8 mouse cellular contexts compared by ENCODE assay signal in the genomic region with DNA sequence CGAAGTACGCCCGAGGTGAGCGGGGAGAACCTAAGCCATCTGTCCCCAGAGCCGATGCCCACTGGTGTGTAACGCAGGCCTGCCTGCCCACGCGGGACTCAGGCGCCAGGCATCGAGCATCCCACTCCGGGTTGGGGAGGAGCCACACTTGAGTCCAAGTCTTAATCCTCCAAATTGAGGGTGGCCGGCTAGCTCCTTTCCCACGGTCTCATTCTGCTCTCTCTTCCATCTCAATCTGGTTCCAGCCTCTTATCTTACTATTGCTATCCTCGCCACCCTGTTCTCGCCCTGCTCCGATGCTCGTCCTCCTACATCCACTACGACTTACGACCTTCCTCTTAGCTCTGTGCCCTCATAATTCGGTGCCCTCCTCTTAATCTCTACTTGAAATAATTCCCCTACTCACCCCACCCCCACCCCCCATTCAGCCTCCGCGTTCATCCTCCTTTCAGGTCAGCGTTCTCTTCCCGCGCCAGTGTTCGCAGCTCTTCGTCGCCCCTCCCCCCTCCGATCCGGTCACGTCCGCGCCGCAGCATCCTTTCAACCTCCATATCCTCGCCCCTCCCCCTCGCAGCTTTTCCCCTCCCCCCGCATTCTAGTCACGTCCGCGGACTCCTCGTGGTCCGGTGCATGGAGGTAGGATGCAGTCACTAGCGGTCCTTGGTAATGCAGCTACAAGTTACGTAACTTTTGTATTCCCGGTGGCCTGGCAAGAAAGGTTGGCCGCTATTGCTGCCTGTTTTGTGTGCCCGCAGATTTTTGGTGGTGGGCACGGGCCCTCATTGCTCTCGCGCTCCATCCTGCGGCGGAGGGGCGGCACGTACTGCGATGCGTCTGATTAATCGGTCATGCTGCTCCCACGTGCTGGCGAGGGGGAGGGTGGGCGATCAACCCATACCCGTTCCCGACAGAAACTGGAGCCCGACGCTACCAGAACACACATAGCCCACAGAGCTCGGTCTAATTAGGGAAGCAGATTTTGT. TPM values are rescaled to one million over a fixed set of nuclear protein-coding genes. Genes with fewer than 3 reads are reported as not detected.
DNase-seq lines count a peak whose midpoint lies in the region; ATAC-seq and TF ChIP-seq lines count a peak whose summit lies in the region.

No protein-coding gene starts in this region.

- under 1% methylated on average over 64 of the region's 65 CpGs for WGBS in embryonic facial prominence, embryonic 11.5 days
- 1% methylated on average over 64 of the region's 65 CpGs for WGBS in kidney, adult 2 months
- WGBS in limb, embryonic 15.5 days, result under 1% methylated on average over 65 of the region's 65 CpGs
- under 1% methylated on average over 64 of the region's 65 CpGs for WGBS in midbrain, embryonic 16.5 days

- H3K9ac ChIP-seq in embryonic facial prominence, embryonic 11.5 days (replicated peaks; ENCODE audit: low read length), result peak overlapping the region; percentile 78
- peak overlapping the region; percentile 75 for H3K9ac ChIP-seq in limb, embryonic 15.5 days
- peak overlapping the region; percentile 90 for H3K9ac ChIP-seq in midbrain, embryonic 16.5 days (ENCODE audit: low read depth, low read length)

- H3K4me1 ChIP-seq in embryonic facial prominence, embryonic 11.5 days (ENCODE audit: control insufficient read depth, insufficient read depth, low read length), result peaks cover 2% of the 10 kb centered on the region; the same call in 1 of the 2 replicates
- peaks cover 18% of the 10 kb centered on the region for H3K4me1 ChIP-seq in kidney, adult 2 months (ENCODE audit: control insufficient read depth, insufficient read depth, low read length)
- H3K4me1 ChIP-seq in limb, embryonic 15.5 days, result peaks cover 41% of the 10 kb centered on the region
- H3K4me1 ChIP-seq in midbrain, embryonic 16.5 days (ENCODE audit: control insufficient read depth, insufficient read depth, low read length), result peaks cover 38% of the 10 kb centered on the region

- peak overlapping the region; percentile 81 for H3K4me2 ChIP-seq in embryonic facial prominence, embryonic 11.5 days (ENCODE audit: low read depth, low read length)
- H3K4me2 ChIP-seq in limb, embryonic 15.5 days, result peak overlapping the region; percentile 52
- peak overlapping the region; percentile 82 for H3K4me2 ChIP-seq in midbrain, embryonic 16.5 days (ENCODE audit: low read length)

- no peaks in the 10 kb centered on the region for H3K9me3 ChIP-seq in embryonic facial prominence, embryonic 11.5 days (replicated peaks; ENCODE audit: control insufficient read depth, low read length)
- no peaks in the 10 kb centered on the region for H3K9me3 ChIP-seq in limb, embryonic 15.5 days
- no peaks in the 10 kb centered on the region for H3K9me3 ChIP-seq in midbrain, embryonic 16.5 days (replicated peaks; ENCODE audit: control insufficient read depth, low read length, poor library complexity, severe bottlenecking)

- H3K36me3 ChIP-seq in embryonic facial prominence, embryonic 11.5 days (replicated peaks; ENCODE audit: control insufficient read depth, insufficient read depth, low read depth, low read length), result no peaks in the 10 kb centered on the region
- H3K36me3 ChIP-seq in kidney, adult 2 months (ENCODE audit: control insufficient read depth, insufficient read depth, low read length), result no peaks in the 10 kb centered on the region
- peaks cover 13% of the 10 kb centered on the region for H3K36me3 ChIP-seq in limb, embryonic 15.5 days
- H3K36me3 ChIP-seq in midbrain, embryonic 16.5 days (ENCODE audit: control insufficient read depth, insufficient read depth, low read length), result 0 out of 2 replicates have a peak, but pooled peaks cover 2% of the 10 kb centered on the region

- 0 out of 2 replicates have a peak, but pooled peaks have one; percentile 16 for TF ChIP-seq CTCF in kidney, adult 2 months (conservative IDR thresholded peaks at IDR 0.05; ENCODE audit: insufficient read depth, insufficient read length, low read depth, low read length)

- TF ChIP-seq POLR2A in kidney, adult 2 months (IDR thresholded peaks at IDR 0.05; ENCODE audit: low read depth, low read length), result no peak

- no peaks in the 10 kb centered on the region for H3K27me3 ChIP-seq in embryonic facial prominence, embryonic 11.5 days (ENCODE audit: control insufficient read depth, insufficient read depth, low read length)
- no peaks in the 10 kb centered on the region for H3K27me3 ChIP-seq in kidney, adult 2 months (replicated peaks; ENCODE audit: control insufficient read depth, insufficient read depth, low read length)
- no peaks in the 10 kb centered on the region for H3K27me3 ChIP-seq in limb, embryonic 15.5 days
- H3K27me3 ChIP-seq in midbrain, embryonic 16.5 days (ENCODE audit: control insufficient read depth, insufficient read depth, low read depth, low read length), result no peaks in the 10 kb centered on the region

- peak overlapping the region; percentile 91 for H3K27ac ChIP-seq in embryonic facial prominence, embryonic 11.5 days (replicated peaks; ENCODE audit: low read depth, low read length)
- peak overlapping the region; percentile 94 for H3K27ac ChIP-seq in kidney, adult 2 months (ENCODE audit: insufficient read depth, low read depth, low read length)
- peak overlapping the region; percentile 96 for H3K27ac ChIP-seq in limb, embryonic 15.5 days
- peak overlapping the region; percentile 97 for H3K27ac ChIP-seq in midbrain, embryonic 16.5 days (ENCODE audit: low read length)

- H3K4me3 ChIP-seq in embryonic facial prominence, embryonic 11.5 days (ENCODE audit: low read depth, low read length), result peak overlapping the region; percentile 63
- H3K4me3 ChIP-seq in kidney, adult 2 months (ENCODE audit: insufficient read depth, low read depth, low read length), result peak overlapping the region; percentile 89
- H3K4me3 ChIP-seq in limb, embryonic 15.5 days, result peak overlapping the region; percentile 78
- H3K4me3 ChIP-seq in midbrain, embryonic 16.5 days (ENCODE audit: low read depth, low read length), result peak overlapping the region; percentile 72

- ATAC-seq in embryonic facial prominence, embryonic 11.5 days (replicated peaks; ENCODE audit: insufficient number of reproducible peaks, low FRiP score, low TSS enrichment, low read depth), result peak; percentile 58
- ATAC-seq in limb, embryonic 15.5 days (ENCODE audit: insufficient number of reproducible peaks, low FRiP score, low TSS enrichment, low read depth), result no peak; the same call in 1 of the 2 replicates
- peak; percentile 64 for ATAC-seq in midbrain, embryonic 16.5 days

- DNase-seq in 3134 (ENCODE audit: extremely low read depth, insufficient read length, low spot score), result peak; percentile 89
- DNase-seq in adrenal gland, adult 18-20 months (ENCODE audit: low spot score in 2 of 2), result peak; percentile 63 to 74
- DNase-seq in embryonic facial prominence, embryonic 11.5 days (ENCODE audit: low spot score), result peak; percentile 94
- peak; percentile 69 for DNase-seq in heart, adult 8-10 months (ENCODE audit: low spot score)
- peak; percentile 72 for DNase-seq in kidney, adult 2 months
- peak; percentile 72 to 81 for DNase-seq in spleen, postnatal 10 days (ENCODE audit: low spot score in 2 of 2)

RNA-seq across cellular contexts. Expression of a gene that starts 0.8 kb away (rescaled TPM):
- total RNA-seq in adrenal gland, adult 18-20 months (2021), result 1,000 to 10,000 TPM in 1 of 2 experiments, 100 to 1,000 TPM in 1; 853 to 1,405 TPM
- polyA plus RNA-seq in embryonic facial prominence, embryonic 11.5 days (2014; fragmentation: Nextera tagmentation; extraction: Ambion mirVana), result 1,805 and 1,941 TPM in 2 replicates
- 1,000 to 10,000 TPM; 1,114 to 1,272 (median 1,167) TPM for total RNA-seq in heart, adult 8-10 months (2022)
- 669 and 682 TPM in 2 replicates for polyA plus RNA-seq in kidney, adult 2 months (2012; rRNA removed)
- polyA plus RNA-seq in limb, embryonic 15.5 days (2015; fragmentation: Nextera tagmentation; extraction: Ambion mirVana), result 1,195 and 1,260 TPM in 2 replicates
- 962 and 996 TPM in 2 replicates for polyA plus RNA-seq in midbrain, embryonic 16.5 days (2015; fragmentation: Nextera tagmentation; extraction: Ambion mirVana)

RNA-seq across cellular contexts. Expression of a gene that starts 23.0 kb away (rescaled TPM):
- under 1 TPM; 0.13 to 0.64 TPM for total RNA-seq in adrenal gland, adult 18-20 months (2021)
- 0.31 and 1.0 TPM in 2 replicates for polyA plus RNA-seq in embryonic facial prominence, embryonic 11.5 days (2014; fragmentation: Nextera tagmentation; extraction: Ambion mirVana)
- total RNA-seq in heart, adult 8-10 months (2022), result not detected
- polyA plus RNA-seq in kidney, adult 2 months (2012; rRNA removed), result 0.31 and 0.53 TPM in 2 replicates
- polyA plus RNA-seq in limb, embryonic 15.5 days (2015; fragmentation: Nextera tagmentation; extraction: Ambion mirVana), result 4.4 and 5.0 TPM in 2 replicates
- 5.1 and 6.1 TPM in 2 replicates for polyA plus RNA-seq in midbrain, embryonic 16.5 days (2015; fragmentation: Nextera tagmentation; extraction: Ambion mirVana)

RNA-seq across cellular contexts. Expression of a gene that starts 39.8 kb away (rescaled TPM):
- 10 to 100 TPM; 27.7 to 35.8 TPM for total RNA-seq in adrenal gland, adult 18-20 months (2021)
- 36.8 and 43.6 TPM in 2 replicates for polyA plus RNA-seq in embryonic facial prominence, embryonic 11.5 days (2014; fragmentation: Nextera tagmentation; extraction: Ambion mirVana)
- 10 to 100 TPM; 15.1 to 17.9 (median 15.8) TPM for total RNA-seq in heart, adult 8-10 months (2022)
- polyA plus RNA-seq in kidney, adult 2 months (2012; rRNA removed), result 15.3 and 19.1 TPM in 2 replicates
- polyA plus RNA-seq in limb, embryonic 15.5 days (2015; fragmentation: Nextera tagmentation; extraction: Ambion mirVana), result 22.5 and 27.8 TPM in 2 replicates
- polyA plus RNA-seq in midbrain, embryonic 16.5 days (2015; fragmentation: Nextera tagmentation; extraction: Ambion mirVana), result 214 and 222 TPM in 2 replicates
